Mouse (Mus musculus) 3T3-L1 (cell line): ENCODE measurements at regions not wholly inside any gene's neighbourhood (a gene's known extent, or its start where the extent isn't known, plus 50 kb on each side); places are given as distances from the start of the nearest gene placed in this dataset.
A peak's percentile ranks its signal among the peaks of the same experiment; 100 is the strongest.

ENCODE experiments used
- DNase-seq: peaks from one replicate; pipeline ENCODE4 v3.0.0-alpha.2; 2015; ENCODE audit warnings: low read depth, low spot score

DNA sequence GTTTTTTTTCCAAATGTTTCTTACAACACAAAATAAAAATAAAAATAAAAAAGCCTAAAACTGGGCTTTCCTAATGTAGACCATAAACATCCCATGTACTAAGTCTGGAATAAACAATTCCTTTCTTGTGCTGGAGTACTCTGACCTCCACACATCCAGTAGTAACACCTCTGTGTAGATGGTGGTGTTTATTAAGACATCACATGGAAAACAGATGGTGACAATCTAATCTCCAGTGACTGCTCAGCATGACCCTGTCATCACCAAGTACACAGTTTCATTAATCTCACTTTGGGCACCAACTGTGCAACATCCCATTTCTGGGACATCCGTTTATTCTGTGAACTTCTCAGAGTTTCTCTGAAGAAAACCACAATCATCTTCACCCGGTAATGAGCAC lies 118.7 kb upstream of the Bank1 start:
- DNase-seq = no peak

DNA sequence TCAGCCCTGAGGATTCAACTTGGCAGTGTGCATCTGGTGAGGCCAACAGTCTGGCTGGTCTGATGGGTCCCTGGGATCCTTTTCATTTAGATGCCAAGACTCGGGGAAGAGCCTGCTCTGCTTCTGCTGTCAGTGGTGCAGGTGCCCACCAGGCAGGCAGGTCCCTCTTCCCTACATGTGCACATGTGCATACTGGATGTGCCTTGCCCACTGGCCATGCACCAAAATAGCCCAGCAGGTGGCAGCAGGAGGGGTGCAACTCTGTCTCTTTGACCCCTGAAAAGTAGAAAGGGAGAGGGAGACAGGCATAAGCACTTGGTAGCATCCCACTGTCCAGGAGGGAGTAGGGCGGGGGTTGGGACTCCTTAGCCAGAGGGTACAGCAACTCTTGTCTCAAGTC lies 116.2 kb upstream of the Bank1 start:
- DNase-seq = no peak

DNA sequence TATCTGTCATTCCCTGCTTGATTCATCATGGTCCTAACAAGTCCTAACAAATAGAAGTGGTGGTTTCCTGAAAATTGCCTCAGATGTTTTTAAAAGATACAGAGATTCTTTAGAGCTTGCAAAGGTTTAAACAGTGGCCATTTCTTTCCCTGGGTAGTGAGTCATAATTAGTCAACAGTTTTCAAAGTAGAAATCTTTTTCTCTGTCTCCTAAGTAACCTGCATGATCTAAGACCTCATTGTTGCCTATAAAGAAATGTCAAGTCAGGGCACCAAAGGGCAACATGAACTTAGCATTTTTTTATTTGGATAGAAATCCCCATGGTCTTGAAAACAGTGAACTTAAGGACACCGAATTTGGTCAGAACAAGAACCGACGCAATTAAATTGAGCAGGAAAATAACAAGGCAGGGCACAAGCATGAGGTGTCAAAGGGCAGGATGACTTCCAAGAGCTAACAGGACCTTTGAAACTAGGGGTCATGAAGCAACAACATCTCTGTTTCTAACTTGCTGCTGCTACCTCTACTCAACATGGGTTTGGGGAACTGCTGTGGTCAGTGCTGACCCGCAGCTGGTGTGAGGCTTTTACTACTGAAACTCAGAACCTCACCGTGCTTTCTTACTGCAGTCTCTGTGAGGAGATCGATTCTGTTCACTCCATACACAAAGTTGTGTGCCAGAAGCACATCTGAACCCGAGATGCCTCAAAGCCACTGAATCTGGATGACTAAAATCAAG lies 114.2 kb upstream of the Bank1 start:
- peak; percentile 76 for DNase-seq

DNA sequence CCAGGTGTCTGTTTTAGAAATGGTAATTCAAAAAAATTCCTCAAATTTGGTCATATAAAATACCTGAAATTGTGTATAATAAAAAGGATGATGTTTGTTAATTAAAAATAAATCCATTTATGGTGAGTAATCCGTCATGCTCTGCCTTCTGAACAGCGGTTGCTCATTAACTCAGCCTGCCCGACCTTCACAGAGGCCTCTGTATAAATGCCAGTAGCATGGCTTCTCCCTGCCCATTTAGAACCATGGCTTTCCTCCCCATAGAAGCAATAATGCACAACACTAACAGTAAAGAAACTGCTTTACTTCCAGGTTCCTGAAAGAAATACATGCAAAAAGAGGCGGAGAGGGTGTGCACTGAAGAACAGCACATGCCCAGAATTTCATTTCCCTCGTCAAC lies 113.5 kb upstream of the Bank1 start:
- DNase-seq = no peak

DNA sequence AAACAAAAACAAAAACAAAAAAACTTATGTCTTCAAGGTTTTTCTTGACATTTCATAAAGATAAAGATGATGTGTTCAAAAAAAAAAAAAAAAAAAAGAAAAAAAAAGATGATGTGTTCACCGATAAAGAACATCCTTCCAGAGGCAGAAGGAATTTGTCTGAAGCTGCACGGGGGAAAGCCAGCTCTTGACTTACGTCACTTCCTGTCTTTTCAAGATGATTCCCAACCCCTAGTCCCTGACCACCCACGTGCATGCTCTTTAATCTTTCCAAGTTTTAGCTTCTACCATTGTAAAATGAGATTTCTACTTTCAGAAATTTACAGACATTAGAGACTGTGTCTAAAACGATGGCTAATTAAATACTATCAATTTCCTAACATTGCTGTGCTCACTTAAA lies 108.5 kb upstream of the Bank1 start:
- no peak for DNase-seq

DNA sequence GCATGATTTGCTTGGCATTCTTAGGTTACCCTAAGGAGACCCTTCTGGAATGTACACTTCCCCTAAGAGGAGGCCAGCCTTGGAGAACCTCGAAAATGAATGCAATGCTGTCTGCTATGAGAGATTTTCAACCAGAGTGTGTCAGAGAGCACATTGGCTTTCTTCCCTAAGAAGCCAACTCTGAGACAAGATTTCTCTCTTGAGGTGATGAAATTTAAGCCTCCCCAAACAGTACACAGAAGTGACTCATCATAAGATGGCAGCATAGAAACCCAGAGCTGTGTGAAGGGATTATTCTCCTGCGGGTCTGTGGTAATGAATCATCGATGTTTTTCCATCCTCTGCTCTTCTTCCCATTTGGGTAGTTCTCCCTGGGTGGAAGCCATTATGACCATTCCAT lies 106.2 kb upstream of the Bank1 start:
- DNase-seq = peak; percentile 98

DNA sequence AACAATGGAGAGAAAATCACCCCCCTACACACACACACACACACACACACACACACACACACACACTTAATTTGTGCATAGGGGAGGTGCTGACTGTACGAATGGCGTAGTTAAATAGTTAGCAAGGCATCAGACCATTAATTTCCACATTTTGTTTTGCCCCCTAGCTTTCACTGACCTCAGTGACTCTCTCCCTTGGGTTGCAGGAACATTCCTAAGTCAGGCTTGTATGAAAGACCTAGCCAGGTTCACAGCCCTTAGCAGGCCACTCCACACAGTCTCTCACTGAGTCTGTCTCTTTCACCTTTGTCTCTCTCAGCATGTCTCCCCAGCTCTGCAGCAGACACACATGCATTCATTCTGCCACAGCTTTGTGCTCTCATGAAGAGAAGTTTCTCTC lies 101.6 kb upstream of the Bank1 start:
- DNase-seq = no peak

DNA sequence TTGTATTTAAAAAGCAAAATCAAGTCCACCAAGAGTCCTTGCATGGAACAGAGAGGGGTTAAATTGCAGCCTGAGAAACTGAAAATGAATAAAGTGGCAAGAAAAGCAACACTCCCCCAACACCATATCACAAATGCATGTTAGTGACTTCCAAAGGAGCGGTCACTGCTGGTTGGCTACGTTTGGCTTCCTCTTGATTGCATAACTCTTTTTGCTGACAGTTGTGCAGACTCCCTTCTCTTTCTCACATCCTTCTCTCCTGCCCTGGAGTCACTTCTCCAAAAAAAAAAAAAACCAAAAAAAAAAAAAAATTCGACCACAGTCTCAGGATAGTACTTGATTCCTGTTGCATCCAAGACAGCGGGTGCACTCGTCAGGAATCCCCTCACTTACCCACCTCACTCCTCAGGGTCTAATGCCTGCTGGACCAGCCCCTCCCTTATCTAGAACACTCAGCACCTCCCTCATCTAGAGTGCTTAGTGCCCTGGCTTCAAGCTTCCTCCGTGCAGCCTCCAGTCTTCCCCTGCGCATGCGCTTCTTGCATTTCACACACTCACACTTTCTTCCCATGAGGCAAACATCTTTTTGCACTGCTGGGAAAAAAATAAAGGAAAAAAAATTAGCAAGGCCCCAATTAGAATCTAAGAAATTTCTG lies 100.8 kb upstream of the Bank1 start:
- DNase-seq = peak; percentile 20

DNA sequence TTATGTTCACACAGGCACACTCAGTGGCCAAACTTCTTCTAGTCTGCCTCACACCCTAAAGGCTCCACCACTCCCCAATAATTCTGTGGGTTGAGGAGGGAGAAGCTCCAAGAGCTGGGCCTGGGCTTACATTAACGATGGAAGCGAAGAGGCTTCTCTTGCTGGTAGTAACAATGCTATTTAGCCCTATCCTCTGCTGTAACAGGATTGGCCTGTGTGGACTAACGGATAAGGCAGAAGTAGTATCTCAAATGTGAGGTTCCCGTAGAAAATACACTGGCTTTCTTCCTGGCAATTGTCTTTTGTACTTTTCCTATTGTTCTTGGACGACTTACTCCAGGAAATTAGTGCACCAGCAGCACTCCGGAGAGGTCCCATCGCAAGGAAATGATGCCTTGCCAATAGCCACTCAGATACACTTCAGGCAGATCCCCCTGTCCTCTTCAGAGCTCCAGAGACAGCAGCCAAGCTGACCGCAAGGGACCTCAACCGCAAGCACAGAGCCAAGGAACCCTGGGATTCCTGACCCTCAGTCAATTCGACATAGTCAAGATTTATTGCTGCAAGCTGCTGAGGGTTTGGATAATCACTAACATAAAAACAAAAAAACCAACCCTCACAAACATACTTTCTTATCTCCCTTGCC lies 96.2 kb upstream of the Bank1 start:
- DNase-seq = no peak

DNA sequence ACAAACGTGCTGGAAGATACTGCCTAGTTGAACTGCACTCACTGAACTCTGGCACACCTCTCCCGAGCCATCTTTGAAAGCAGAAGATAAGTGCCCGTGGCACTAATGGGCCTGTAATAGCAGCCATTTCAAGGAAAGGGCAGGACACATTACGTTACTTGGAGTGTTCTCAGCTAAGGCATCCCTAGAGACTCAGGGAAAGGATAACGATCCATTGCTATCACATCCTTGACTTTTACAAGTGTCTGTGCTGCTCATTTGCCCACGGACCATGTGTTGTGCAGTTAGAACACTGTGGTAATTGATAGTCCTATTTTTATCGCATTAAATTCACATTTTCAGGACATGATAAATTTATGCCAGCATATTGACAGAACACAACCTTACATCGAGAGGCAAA lies 79.7 kb upstream of the Bank1 start:
- no peak for DNase-seq

DNA sequence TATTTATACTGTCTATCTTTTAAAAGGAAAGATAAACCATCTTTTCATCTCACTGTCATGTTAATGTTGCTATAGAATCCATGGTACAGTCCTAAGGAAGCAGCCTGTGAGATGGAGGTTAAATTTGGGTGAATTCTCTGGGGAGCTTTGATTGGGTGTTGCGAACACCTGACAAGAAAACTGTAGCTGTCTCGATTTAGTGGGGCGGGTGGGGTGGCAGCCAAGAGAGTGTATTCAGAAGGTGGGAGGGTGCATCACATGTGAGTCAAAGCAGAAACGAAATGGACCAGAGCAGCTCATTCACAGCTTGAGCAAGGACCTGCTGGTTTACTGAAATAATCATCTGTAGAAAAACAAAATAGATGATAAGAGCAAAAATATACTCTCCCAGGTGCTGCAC lies 57.4 kb upstream of the Bank1 start:
- no peak for DNase-seq

DNA sequence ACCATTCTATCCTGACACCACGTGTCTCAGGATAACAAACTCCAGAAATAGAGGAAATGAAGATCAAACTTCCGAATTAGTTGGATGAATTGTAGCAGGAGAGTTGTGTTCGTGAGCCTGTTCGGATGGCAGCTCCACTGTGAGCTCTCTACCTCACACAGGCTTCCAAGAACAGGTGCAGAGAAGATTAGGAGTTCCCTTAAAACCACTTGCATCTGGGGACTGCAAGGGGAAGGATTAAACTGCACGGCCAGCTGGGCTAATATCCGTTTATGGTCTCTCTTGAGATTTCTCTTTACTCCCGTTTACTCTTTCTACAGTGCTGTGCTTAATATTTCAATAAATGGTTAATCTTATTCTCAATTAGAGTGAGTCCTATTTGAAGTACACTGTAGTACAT lies 54.8 kb upstream of the Bank1 start:
- no peak for DNase-seq

DNA sequence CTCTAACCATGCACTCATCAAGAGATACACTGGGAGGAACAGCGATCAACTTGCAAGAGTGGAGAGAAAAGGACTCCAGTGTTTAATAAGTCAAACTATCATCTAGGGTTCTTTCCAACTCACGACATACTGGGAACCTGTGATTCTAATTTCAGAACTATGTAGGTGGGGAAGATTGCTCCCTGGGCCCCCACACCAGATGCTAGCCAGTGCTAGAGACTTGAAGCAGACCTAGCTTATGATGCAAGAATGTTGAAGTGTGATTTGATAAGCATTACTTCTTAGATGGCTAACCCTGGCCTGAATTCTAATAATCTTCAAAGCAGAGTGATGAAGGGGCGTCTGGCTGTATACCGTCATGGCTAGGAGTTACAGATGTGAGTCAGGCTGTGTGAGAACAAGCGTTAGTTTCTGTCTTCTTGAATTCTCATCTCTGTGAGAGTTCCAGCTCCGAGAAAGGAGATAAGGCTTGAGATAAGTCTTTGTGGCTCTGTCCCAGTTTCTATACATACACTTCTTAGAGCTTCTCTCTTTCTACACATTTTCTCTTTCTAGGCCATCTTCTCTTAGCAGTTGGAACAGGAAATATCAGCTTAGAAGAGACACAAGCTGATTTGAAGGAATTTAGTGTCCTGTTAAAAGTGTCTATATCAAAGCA lies 54.0 kb upstream of the Bank1 start:
- DNase-seq = no peak

DNA sequence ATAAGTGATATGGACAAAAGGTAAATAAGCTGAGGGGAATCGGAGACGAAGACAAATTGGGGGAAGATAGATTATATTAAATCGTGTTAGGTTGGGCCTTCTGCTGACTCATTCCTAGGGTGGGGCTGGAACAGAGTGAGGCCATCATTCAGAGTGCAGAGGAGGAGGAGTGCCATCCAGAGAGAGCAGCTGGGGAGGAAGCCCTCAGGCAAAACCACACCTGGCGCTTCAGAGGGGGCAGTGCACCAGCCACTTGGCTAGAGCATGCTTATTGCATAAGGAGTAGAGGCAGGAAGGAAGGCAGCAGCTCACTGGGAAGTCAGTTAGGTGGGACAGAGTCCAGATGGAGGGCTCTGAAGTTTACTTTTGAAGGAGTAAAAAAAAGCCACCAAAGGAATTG lies 51.0 kb upstream of the Bank1 start:
- peak; percentile 54 for DNase-seq
